Mouse (Mus musculus) lung, postnatal 0 days (tissue): ENCODE measurements around the gene Vmn1r51.

Experiments used
- CTCF ChIP-seq: IDR thresholded peaks from 2 replicates; pipeline ENCODE4 v1.5.1; 2016; ENCODE audit warnings: antibody characterized with exemption, mild to moderate bottlenecking
- EP300 ChIP-seq: IDR thresholded peaks from 2 replicates; pipeline ENCODE4 v1.6.1; 2016; ENCODE audit warnings: antibody characterized with exemption, mild to moderate bottlenecking, control low read depth

DNA sequence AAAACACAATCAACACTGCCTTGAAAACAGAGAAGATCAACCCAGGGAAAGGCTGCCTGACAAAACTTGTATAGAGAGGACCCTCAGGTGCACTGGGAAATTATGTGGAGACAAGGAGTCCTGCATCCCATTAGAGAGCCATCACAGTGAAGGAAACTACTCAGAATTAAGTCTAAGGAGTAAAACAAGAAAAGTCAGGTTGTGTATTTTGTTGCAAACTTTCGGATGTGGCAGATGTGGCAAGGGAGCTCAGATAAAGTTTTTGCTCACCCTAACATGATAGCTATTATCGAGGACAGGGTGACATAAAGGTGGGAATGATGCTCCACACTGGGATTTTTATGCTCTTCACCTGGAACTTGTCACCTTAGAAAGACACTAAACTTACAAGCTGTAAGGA is 52.1 kb downstream of the Vmn1r51 start, which contains the start of gene Vmn1r52:
- TF ChIP-seq CTCF: no peak
- no peak for TF ChIP-seq EP300
